Mouse (Mus musculus): ENCODE measurements around the gene Gcnt1. TPM values are rescaled to one million over a fixed set of nuclear protein-coding genes. Genes with fewer than 3 reads are reported as not detected.

Gene Gcnt1
- total and polyA plus RNA-seq, 3 experiments, result 0.22 TPM; not detected in 2

DNA sequence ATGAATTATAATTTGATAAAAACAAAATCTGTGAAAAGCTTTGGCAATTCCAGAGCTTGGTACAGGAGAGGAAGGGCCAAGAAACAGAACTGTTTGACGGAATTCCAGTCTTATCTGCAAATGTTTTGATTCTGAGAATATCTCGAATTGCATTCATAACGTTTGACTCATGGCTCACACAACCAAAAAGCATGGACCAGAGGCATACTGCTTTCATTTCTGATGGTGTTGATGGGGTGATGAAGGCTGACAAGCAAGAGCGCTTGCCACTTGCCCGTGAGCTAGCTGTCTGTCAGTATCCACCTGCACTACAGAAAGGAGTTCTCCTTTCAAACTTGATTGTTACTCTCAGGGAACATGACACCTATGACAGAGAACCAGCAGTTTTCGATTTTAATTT lies 83.1 kb downstream of the Gcnt1 start:
- Histone ChIP-seq H3K9ac (ENCODE audit: control insufficient read depth, low read depth, low read length, poor library complexity, severe bottlenecking) (no peak overlapping the region), H3K4me3 (ENCODE audit: control insufficient read depth in 1 of 2, insufficient read depth in 1 of 2, low read depth in 2 of 2, low read length in 2 of 2) (no peak overlapping the region), H3K79me2 (ENCODE audit: control insufficient read depth, insufficient read depth, low read length, poor library complexity) (no peaks in the 10 kb centered on the region), H3K9me3 (replicated peaks; ENCODE audit: insufficient read depth, low read length) (no peaks in the 10 kb centered on the region), H3K4me1 (ENCODE audit: control insufficient read depth in 1 of 2, insufficient read depth in 2 of 2, low read length in 2 of 2) (no peaks in the 10 kb centered on the region), H3K27me3 (ENCODE audit: control insufficient read depth in 1 of 2, insufficient read depth in 2 of 2, low read length in 2 of 2) (no peaks in the 10 kb centered on the region; a peak in 1 of 4 replicates), H3K27ac (ENCODE audit: control insufficient read depth, low read depth, low read length) (no peak overlapping the region), H3K36me3 (ENCODE audit: control insufficient read depth in 1 of 2, insufficient read depth in 2 of 2, low read length in 2 of 2) (no peaks in the 10 kb centered on the region)
- TF ChIP-seq CHD2 (IDR thresholded peaks at IDR 0.05; ENCODE audit: low read length) (no peak), BHLHE40 (IDR thresholded peaks at IDR 0.05; ENCODE audit: borderline replicate concordance, low read depth, low read length) (no peak), NRF1 (IDR thresholded peaks at IDR 0.05; ENCODE audit: insufficient read depth, low read depth, low read length, poor library complexity, severe bottlenecking) (no peak), TAL1 (IDR thresholded peaks at IDR 0.05; ENCODE audit: low read length) (no peak), USF1 (IDR thresholded peaks at IDR 0.05; ENCODE audit: low read depth, low read length) (no peak), ZC3H11A (IDR thresholded peaks at IDR 0.05; ENCODE audit: low read depth, low read length) (no peak)
- DNase-seq (ENCODE audit: low read depth, low spot score), result no peak

DNA sequence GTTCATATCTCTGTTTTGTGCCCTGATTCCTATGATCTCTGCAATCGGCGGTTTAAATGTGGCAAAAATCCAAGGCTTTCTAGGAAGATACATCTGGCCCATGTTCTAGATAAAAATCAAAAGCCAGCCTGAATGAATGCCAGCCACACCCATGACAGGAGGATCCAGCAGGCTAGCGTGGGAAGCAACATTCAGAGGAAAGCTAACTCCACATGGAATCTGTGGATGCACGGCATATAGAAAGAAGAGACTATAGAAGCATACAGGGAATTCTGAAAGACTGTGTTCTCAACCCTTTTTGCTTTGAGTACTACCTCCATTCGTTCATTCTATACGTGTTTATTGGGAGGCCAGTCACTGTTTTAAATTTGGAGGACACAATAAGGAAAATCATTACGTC lies 86.6 kb downstream of the Gcnt1 start:
- no peak overlapping the region for H3K4me3 ChIP-seq (ENCODE audit: control insufficient read depth in 1 of 2, insufficient read depth in 1 of 2, low read depth in 2 of 2, low read length in 2 of 2)
- H3K27ac ChIP-seq (ENCODE audit: control insufficient read depth, low read depth, low read length), result no peak overlapping the region
- no peaks in the 10 kb centered on the region; a peak in 1 of 4 replicates for H3K27me3 ChIP-seq (ENCODE audit: control insufficient read depth in 1 of 2, insufficient read depth in 2 of 2, low read length in 2 of 2)
- H3K36me3 ChIP-seq (ENCODE audit: control insufficient read depth in 1 of 2, insufficient read depth in 2 of 2, low read length in 2 of 2), result no peaks in the 10 kb centered on the region
- H3K4me1 ChIP-seq (ENCODE audit: control insufficient read depth in 1 of 2, insufficient read depth in 2 of 2, low read length in 2 of 2), result no peaks in the 10 kb centered on the region
- H3K9me3 ChIP-seq (replicated peaks; ENCODE audit: insufficient read depth, low read length), result no peaks in the 10 kb centered on the region
- no peak for DNase-seq (ENCODE audit: low read depth, low spot score)
- TF ChIP-seq ZC3H11A (IDR thresholded peaks at IDR 0.05; ENCODE audit: low read depth, low read length), result no peak
- no peak for TF ChIP-seq ZMIZ1 (IDR thresholded peaks at IDR 0.05; ENCODE audit: low read depth, low read length)
- TF ChIP-seq HCFC1 (IDR thresholded peaks at IDR 0.05; ENCODE audit: low read depth, low read length), result no peak
- TF ChIP-seq NRF1 (IDR thresholded peaks at IDR 0.05; ENCODE audit: insufficient read depth, low read depth, low read length, poor library complexity, severe bottlenecking), result no peak
- no peak for TF ChIP-seq USF2 (IDR thresholded peaks at IDR 0.05; ENCODE audit: borderline replicate concordance in 1 of 2, insufficient read depth in 1 of 2, low read depth in 1 of 2, low read length in 2 of 2)
- no peak for TF ChIP-seq ELF1 (IDR thresholded peaks at IDR 0.05; ENCODE audit: low read depth, low read length)
- no peak for TF ChIP-seq MYB (IDR thresholded peaks at IDR 0.05; ENCODE audit: low read depth, low read length)
- TF ChIP-seq MAX (IDR thresholded peaks at IDR 0.05; ENCODE audit: low read length), result no peak
- TF ChIP-seq EP300 (IDR thresholded peaks at IDR 0.05; ENCODE audit: low read depth in 1 of 2, low read length in 2 of 2), result no peak
- no peak for TF ChIP-seq CHD2 (IDR thresholded peaks at IDR 0.05; ENCODE audit: low read length)
- no peak for TF ChIP-seq POLR2A (IDR thresholded peaks at IDR 0.05; ENCODE audit: control insufficient read depth in 1 of 2, insufficient read depth in 1 of 2, low read depth in 1 of 2, low read length in 2 of 2, poor library complexity in 1 of 2)
- no peak for TF ChIP-seq NELFE (IDR thresholded peaks at IDR 0.05; ENCODE audit: low read depth, low read length)
- TF ChIP-seq UBTF (IDR thresholded peaks at IDR 0.05; ENCODE audit: borderline replicate concordance, insufficient read depth, low read depth, low read length), result no peak
- no peak for TF ChIP-seq GABPA (IDR thresholded peaks at IDR 0.05; ENCODE audit: low read depth, low read length)
- no peak for TF ChIP-seq TAL1 (IDR thresholded peaks at IDR 0.05; ENCODE audit: low read length)
- TF ChIP-seq CTCF (IDR thresholded peaks at IDR 0.05 in 2 of 3, conservative IDR thresholded peaks at IDR 0.05 in 1 of 3; ENCODE audit: control insufficient read depth in 1 of 3, insufficient read depth in 1 of 3, low read depth in 2 of 3, low read length in 3 of 3, poor library complexity in 1 of 3, severe bottlenecking in 1 of 3), result no peak
- H3K79me2 ChIP-seq (ENCODE audit: control insufficient read depth, insufficient read depth, low read length, poor library complexity), result no peaks in the 10 kb centered on the region
- H3K9ac ChIP-seq (ENCODE audit: control insufficient read depth, low read depth, low read length, poor library complexity, severe bottlenecking), result no peak overlapping the region
